Mouse (Mus musculus) megakaryocyte, adult 5-6 weeks (primary cell): ENCODE data around the gene Rubcnl. TPM values are rescaled to one million over a fixed set of nuclear protein-coding genes. Genes with fewer than 3 reads are reported as not detected.

Experiments used
- ATAC-seq: 2 replicates; pipeline ENCODE4 v1.8.0; 2016; ENCODE audit warnings: mild to moderate bottlenecking, inconsistent platforms; ENCODE audit not compliant: poor library complexity, severe bottlenecking
- total RNA-seq, 2 experiments: library from RNA; stranded (forward) in 1 of 2; stranded (reverse) in 1 of 2; fragments of 153-499, 151-499 nt in 1 of 2; fragments of 221-1000, 200-1000 nt in 1 of 2; gene quantifications; 2 replicates each; pipeline versions ENCODE4 v1.2.3 to v1.2.4; 2015 to 2017

Rubcnl gene
- 13.8 and 14.0 TPM in 2 replicates for total RNA-seq (2015)
- total RNA-seq (2017), result 15.7 and 17.5 TPM in 2 replicates

DNA sequence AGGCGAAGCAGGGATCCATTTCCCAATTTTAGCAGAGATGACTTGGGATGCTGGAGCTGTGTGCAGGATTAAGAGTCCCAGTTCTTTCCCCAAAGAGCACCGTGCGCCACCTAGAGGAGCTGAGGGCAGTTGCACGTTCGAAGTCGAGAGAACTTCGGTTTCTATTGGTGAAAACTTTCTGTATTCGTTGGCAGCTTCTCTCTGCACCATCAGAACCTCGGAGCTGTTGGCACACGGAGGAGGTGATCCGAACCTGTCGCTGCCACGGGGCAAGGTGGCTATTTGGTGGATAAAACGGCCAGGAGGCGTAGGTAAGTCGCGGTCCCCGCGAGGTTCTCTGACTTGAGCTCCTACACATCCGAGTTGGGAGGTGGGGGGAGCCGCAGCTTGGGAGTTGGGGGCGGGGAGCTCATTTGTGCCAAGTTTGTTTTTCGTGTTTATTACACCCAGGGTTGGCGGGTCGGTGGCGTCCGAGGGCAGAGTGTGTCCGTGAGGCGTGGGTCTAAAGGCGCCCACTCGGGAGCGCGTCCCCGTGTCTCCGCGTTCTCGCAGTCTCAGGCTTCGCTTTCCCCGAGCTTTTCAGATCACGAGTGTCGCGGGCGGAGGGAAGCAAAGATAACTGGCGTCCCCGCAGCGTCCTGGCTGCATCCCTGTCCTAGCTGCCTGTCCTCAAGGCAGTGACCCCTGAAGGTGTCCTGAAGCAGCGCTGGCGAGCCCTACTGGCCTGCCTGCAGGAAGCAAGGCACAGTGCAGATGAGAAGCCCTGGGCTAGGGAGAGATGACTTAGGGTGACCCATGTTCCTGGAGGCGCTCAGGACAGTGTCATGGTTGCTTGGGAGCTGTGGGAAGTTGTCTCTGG is at the start of gene Rubcnl:
Gene Rubcnl (plus strand): TSS at position 172 of the 859 bp plus-strand sequence.
- peak; percentile 71 for ATAC-seq

- ATAC-seq, result no peak
Measured at GRCm38 (mm10) chr14:74972216-74972615, 43.6 kb upstream of the Rubcnl start.

DNA sequence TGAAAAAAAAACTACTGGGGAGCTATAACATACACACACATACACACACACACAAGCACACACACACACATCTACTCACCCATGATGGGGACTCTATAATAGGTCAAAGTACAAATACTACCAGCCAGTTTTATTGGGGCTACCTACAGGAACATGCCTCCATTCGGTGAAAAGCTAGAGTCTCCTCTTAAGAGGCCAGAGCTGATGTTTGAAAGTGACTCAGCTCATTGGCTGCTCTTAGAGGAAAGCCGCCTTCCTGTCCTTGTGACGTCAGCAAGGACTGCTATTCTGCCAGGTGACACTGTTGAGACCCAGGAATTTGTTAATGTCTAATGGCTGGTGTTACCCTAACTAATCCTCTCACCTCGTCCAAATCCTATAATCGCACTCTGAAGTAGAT is 43.1 kb upstream of the Rubcnl start:
- no peak for ATAC-seq

- ATAC-seq, result no peak
Measured at GRCm38 (mm10) chr14:74974136-74974651, 41.6 kb upstream of the Rubcnl start.

DNA sequence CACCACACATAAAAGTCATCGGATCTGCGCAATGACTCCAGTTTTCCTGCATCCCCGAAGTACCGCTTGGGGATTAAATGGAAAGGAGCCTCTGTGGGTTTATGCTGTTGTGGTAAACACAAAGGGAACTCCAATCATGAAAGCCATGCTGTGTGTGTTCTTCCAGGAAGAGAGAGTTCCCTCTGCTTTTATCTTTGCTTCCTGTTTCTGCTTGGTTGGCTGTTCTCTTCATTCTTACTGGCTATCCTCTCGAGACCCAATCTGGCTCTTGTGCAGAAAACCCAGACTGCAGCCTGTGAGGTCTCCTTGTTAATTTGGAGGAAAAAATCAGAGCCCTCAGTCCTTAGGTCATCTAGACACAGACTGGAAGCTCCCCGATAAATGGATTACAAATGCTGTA is 38.9 kb upstream of the Rubcnl start:
- peak; percentile 68 for ATAC-seq

DNA sequence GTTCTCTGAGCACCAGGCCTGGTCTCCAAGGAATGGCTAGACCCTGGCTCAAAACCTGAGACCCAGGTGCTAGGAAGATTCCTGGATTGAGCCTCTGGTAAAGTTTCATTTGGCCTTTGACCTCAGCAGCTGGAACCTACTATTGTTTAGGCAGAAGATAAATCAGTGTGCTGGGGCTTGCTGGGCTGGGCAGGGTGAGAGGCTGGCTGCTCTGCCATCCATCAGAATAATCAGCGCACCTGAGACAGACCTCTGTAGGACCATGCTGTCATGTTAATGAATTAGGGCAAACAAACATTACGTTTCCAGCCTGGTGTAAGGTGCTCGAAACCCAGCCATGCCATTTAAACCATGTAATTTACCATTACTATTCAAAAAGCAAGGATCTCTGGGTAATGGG is 34.8 kb upstream of the Rubcnl start:
- ATAC-seq, result no peak

GRCm38 (mm10) chr14:74983079-74983478 is 32.7 kb upstream of the Rubcnl start:
- ATAC-seq, result peak; percentile 74

DNA sequence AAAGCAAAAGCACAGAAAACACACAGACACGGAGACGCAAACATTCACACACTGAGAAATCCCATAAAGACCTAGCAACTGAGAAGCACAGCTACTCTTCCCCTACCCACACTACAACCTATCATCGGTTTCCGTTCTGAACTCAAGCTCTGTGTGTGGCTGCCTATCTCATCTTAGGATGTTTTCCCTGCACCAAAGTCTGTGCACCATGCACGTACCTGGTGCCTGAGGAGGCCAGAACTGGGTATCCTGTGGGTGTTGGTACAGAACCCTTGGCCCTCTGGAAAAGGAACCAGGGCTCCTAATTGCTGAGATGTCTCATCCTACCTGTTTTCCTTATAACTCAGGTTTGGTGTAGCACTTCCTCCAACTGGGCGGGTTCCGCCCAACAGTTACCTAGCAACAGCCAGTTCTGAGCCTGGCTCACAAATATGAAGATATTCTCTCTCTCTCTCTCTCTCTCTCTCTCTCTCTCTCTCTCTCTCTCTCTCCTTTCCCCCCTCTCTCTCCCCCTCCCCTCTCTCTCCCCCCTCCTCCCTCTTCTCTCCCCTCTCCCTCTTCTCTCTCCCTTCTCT is 30.9 kb upstream of the Rubcnl start:
- no peak for ATAC-seq

GRCm38 (mm10) chr14:74985658-74986057 is 30.2 kb upstream of the Rubcnl start:
- no peak for ATAC-seq

DNA sequence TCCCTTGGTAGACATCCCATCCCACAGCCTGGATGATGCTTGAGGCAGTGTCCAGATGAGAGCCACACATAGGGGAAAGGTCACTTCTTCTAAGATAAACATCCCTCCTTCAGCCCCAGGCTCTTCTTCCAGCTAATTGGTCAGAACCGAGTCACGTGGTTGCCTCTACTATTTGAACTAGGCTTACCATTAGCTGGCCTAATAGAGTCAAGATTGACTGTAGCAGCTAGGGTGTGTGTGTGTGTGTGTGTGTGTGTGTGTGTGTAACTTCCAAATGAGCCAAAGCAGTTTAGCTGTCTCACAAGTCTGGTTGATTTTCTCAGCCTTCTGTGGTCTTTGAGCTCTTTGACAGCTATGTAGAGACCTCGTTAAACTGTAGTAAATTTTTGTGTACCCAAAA is 29.3 kb upstream of the Rubcnl start:
- ATAC-seq, result no peak

DNA sequence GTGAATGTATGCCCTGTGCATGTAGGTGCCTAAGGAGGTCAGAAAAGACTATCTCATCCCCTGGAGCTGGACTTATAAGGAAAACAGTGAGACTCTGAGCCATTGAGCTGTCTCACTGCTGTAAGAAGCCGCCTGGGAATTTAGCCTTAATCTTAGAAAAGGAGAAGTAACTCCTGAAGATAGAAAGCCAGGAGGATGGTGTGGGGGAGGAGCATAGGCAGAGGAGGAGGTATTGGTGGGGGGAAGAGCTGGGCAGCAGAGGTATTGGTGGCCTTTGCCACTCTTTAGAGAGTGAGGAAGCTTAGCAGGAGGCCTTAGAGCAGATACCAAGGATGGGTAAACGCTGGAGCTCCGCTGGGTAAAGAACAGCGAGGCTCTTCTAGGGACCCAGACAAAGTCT is 26.5 kb upstream of the Rubcnl start:
- ATAC-seq, result peak; percentile 66

DNA sequence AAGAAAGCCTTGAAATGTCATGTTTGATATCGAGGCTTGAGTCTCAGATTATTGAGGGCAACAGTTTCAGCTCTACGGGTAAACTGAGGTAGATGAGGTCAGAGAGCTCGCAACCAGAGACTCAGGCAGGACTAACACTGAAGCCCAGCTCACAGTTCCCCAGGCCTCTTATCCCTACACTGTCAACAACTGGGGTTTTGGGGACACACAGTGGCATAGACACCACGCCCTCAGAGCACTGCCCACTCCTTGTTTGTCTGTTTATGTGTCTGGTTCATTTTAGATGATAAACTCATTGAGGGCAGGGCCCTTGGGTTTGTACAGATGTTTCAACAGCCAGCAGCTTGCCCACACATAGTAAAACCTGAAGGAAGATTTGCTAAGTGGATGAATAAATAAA is 25.9 kb upstream of the Rubcnl start:
- no peak for ATAC-seq

GRCm38 (mm10) chr14:74990504-74990903 is 25.3 kb upstream of the Rubcnl start:
- peak; percentile 90 for ATAC-seq

DNA sequence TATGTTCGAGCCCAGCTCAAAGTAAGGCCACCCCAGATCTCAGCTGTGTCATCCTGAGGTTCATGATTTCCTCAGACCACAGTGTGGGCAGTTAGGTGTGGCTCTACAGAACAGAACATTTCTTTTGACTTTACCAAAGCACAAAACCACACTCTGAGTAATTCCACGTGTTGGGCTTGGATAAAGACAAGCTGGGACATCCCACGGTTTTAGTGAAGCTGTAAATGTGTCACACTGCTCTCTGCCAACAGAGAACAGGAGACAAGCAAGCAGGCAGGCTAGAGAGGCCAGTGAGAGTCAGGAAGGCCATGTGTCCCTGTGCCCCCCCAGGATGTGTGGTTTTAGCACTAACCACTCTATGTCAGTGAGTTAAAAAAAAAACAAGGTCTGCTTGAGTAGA is 19.3 kb upstream of the Rubcnl start:
- peak; percentile 83 for ATAC-seq

- ATAC-seq, result peak; percentile 56
Measured at GRCm38 (mm10) chr14:74997041-74997440, 18.8 kb upstream of the Rubcnl start.

DNA sequence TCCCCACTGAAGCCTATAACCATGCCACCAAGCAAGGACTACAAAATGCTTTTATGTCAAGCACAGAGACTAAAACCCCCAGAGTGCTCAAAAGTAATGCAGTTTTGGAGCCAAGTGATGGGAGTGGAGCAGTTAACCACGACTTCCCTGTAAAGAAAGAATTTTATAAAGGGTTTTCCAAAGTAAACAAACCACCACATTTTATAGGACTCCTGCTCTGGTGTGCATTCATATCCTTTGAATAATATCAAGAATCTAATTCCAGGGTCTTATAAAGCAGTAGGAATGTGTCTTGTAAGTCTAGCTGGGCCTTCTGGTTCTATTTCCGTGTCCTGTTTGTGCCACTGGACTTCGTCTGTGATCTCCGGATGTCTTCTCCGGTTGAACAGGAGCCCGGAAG is 14.5 kb upstream of the Rubcnl start:
- no peak for ATAC-seq

GRCm38 (mm10) chr14:75003356-75003755 is 12.5 kb upstream of the Rubcnl start:
- no peak for ATAC-seq

GRCm38 (mm10) chr14:75005478-75006199 is 10.2 kb upstream of the Rubcnl start:
- peak; percentile 75 for ATAC-seq

- peak; percentile 50 for ATAC-seq
Measured at GRCm38 (mm10) chr14:75010346-75010745, 5.5 kb upstream of the Rubcnl start.

GRCm38 (mm10) chr14:75010986-75011655 is 4.7 kb upstream of the Rubcnl start:
- peak; percentile 75 for ATAC-seq

DNA sequence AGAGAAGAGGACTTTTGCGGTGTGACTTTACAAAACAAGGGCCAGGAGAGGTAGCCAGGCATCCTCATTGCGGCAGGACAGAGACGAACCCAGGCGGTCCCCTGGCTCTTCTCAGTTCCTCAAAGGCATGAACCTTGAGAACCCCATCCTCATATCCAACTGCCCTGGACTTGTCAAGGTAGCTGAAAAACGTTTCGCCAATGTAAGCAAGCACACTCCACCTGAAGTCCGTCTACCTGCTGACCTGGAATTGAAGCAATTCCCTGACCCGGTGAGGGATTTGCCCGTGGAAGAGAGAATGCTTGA is 841 bp downstream of the Rubcnl start:
- peak; percentile 23 for ATAC-seq
